Mouse (Mus musculus): ENCODE measurements around the gene Agbl3. TPM values are rescaled to one million over a fixed set of nuclear protein-coding genes. Genes with fewer than 3 reads are reported as not detected.

Gene Agbl3
- polyA plus RNA-seq, 2 experiments from 2014 or later = 2.2 to 3.4 TPM

- ATAC-seq = no peak
Measured at GRCm38 (mm10) chr6:34797887-34798286, 17.7 kb downstream of the Agbl3 start.

DNA sequence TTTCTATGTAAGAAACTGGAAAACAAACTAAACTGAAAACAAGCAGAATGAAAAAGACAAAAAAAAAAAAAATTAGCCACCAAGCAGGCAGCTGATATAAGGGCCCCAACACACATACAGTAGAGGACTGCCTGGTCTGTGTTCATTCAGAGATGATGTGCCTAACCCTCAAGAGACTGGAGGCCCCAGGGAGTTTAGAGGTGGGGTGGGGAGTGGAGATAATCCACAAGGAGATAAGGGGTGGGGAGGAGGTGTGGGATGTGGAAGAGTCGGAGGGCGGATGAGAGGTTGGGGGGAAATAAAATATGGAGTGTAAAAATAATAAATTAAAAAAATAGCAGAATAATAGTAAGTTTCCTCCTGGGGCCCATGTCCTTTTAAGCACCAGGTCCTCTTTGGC lies 25.4 kb downstream of the Agbl3 start:
- ATAC-seq = no peak

DNA sequence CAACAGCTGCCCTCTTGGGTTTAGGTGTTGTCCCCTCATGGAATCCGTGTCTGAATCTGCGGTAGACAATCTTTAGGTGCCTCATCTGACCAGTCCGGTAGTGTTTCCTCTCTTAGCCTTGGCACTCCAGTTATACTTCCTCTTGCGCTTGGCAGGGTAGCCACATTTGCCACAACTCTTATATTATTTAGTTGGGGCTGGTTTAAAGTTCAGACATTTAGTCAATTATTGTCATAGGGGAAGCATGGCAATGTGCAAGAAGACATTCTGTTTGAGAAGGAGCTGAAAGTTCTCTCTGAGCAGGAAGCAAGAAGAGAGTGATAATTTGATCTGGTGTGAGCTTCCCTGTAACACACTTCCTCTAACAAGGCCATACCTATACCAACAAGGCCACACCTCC lies 30.4 kb downstream of the Agbl3 start:
- no peak for ATAC-seq

DNA sequence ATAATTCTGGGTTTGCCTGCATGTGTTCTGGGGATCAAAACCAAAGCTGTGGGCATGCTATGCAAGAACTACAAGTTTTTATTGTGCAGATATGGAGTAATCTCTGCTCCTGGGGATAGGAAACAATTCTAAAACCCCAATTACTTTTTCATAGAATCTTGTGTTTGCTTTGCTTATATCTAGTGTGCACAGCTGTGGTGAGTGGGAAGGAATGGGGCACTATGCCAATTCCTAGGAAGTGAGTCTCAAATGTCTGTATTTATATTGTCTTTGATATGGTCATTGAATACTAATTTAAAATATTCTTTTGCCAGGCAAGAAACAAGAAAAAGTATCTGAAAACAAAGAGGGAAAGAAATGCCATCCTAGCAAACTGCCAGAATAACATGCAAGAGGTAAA lies 44.2 kb downstream of the Agbl3 start:
- ATAC-seq = no peak

DNA sequence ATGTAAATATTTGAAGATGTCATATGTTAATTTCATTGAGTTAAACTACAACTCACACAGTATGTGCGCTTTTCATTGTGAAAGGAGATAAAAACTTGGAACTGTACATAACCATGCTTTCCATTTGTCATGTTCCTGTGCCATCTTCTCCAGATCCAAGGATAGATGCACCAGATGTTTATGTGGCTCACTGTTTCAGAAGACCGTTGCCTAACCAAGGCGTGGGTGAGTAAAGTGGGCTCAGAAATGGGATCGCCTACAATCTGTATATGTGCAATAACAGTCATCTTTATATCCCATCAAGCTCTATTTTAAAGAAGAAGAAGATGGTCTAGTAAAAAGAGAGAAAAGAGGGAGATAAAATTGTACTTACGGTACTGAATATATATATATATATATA lies 52.1 kb downstream of the Agbl3 start:
- no peak for ATAC-seq

GRCm38 (mm10) chr6:34861546-34862053 lies 81.4 kb downstream of the Agbl3 start:
- no peak for ATAC-seq

DNA sequence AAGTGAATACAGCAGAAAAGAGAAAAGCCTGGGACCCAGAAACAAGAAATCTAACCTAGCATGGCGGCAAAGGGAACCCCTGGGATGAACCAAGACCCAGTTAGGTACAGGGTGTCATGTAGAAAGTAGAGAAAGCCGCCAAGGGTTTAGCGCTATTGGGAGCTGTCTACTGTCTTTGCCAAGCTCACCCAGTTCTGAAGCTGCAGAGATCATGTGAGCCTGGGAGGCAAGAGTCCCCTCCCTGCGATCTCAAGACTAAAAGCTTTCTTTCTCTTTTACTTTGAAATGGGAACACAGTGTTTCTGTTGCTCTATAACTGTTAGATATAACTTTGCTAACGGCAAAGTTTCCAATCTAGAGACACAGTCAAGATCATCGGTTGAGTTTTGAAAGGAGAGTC lies 82.1 kb downstream of the Agbl3 start:
- ATAC-seq = peak; percentile 69

DNA sequence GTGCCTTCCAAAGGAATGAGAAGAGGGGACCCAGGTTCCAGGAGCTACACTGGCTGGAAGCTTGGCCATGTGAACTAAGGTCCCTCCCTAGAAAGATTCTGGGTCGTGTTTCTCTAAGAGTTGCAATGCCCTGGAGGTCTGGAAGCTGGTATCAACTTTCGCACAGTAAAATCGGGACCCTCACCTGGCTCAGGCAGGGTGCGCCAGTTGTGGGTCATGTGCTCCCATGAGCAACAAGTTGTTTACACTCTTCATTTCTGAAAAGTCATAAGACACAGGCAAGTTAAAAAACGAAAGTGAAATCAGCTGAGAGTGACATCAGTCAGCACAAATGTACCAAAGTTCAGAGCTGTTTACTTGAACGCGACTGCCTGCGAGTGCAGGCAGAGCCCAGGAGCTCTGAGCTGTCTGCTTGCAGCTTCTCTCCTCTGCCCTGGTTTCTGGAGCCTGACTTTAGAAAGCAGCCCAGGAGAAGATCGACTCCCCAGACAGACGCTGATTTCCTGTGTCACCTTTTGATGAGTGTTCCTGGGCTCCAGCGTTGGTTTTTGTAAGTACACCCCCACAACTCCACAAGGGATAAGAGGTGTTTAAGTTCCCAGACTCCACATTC lies 82.7 kb downstream of the Agbl3 start, which contains the start of gene Tmem140:
TSS of gene Tmem140 (plus strand) at position 356 of the 613 bp plus-strand sequence.
- ATAC-seq = peak; percentile 88

GRCm38 (mm10) chr6:34863786-34864514 lies 83.7 kb downstream of the Agbl3 start:
- no peak for ATAC-seq

DNA sequence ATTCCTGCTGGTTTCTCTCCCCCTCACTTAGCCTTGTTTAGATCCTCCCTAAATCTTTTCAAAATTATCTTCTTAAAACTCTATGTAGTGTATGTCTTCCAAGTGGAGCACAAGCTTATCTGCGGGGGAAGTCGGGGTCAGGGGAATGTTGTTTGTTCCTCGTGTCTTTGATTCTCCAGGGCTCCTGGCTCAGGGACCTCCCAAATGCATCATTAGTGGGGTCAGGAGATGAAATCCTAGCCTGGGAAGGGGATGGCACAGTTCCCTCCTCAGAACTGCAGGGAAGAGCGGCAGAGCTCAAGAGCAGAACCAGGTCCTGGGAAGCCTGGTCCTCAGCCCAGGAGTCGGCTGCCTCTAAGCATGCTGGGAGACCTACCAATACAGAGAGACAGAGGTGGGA lies 85.0 kb downstream of the Agbl3 start:
- ATAC-seq = no peak

DNA sequence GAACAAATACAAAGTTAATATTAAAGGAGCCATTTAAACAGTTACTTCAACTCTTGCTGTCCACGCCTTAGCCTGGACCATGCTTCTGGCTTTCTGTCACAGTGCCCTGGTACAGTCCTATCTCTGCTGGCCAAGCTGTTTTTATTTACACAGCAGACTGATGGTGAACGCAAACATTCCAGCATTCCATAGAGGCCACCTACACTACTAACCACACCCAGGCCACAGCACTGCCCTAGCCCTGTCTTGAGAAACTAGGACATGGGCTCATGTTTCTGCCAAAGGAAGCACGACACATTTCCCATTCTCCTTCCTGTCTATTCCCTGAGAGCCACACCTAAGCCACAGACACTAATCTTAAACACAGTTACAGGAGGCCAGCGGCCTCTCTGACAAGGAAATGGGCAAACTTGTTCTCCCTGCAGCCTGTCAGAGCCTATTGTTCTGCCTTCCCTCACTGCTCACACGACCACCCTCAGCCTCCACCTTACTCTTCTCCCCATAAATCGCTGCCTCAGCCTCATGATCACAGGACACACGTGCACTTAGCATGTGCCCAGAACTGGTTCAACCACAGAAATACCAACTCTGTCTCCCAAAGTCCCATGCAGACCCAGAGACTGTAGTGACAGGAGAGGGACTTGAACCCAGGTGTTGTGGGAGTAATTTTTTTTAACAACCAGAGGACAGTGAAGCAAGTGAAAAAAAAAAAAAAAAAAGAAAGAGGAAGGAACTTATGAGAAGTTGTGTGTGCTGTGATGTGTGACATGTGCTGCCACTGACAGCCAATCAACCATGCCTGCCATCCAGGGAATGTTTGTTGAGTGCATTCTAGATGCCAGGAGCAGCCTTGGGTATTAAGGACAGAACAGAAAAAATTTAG lies 85.7 kb downstream of the Agbl3 start:
- ATAC-seq = no peak

- ATAC-seq = no peak
Measured at GRCm38 (mm10) chr6:34866786-34867185, 86.6 kb downstream of the Agbl3 start.

GRCm38 (mm10) chr6:34867301-34867994 lies 87.2 kb downstream of the Agbl3 start:
- ATAC-seq = no peak

DNA sequence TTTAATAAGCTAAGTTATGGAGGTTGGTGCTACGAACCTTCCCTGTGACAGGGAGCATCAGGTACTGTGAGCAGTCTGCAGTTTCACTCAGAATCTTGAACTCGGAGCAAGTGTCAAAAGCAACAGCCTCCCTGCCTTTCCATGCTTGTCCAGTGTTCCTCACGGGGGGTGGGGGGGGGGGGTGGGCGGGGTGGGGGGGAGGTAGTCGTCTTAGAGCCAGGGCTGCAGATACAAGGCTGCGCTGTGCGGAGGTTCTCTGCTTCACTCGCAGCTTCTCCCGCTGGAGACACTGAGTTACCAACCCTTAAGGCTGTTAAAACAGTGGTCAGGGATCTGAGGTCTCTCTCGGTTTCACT lies 87.7 kb downstream of the Agbl3 start:
- ATAC-seq = no peak

DNA sequence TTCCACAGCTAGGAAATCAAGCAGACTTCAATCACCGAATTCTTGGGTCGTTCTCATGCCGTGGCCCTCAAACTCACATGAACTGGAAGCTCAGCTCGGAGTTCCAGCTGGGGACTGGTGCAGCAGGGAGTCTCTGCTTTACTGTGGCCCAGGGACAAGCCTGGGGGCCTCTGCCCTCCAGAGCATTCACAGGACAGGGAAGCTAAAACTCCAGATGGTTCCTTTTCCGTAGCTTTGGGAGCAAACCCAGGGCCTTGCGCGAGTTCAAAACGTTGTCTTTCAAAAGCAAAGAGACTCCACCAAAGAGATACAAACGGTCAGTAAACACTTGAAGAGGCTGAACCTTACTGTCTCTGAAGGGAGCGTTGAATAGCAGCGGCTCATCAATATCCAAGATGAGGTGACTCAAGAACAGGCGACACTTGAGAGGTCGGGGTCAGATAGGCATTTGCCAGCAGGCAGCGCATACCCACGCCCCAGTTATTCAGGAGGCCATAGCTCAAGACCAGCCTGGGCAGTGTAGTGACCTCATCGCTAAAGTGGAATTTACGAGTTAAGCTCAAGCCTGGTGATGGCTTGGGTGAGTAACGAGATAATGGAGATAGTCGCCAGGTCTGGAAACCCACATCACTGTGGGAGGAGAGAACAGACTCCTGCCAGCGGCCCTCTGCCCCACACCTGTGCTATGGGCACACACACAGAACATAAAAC lies 88.4 kb downstream of the Agbl3 start:
- ATAC-seq = peak; percentile 3

DNA sequence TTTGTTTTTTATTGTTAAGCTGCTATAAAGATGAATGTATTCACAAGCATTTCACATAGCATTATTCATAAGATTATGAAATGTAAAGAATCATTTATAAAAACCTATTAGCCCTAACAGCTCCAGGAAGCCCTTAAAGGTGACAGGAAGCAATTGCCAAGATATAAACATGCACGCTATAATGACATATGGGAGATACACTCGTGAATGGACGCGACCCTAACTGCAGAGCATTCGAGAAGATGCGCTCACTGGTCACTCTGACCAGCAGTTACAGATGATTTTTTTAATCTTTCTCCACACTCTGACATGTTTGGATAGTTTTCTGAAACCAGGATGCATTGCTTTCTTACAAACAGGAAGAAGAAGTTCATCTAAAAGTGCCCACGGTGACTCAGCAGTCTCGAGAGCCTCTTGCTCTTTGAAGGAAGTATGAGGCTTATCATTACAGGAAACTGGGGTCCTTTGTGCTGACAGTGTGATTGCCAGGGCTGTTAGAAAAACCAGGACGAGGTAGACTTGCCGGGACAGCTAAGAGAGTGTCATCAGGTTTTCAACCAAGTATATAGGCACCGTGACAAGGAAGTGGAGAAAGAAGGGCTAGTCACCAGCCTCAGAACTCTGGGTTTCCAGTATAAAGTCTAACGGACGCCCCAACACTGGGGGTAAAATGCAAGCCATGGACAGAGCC lies 89.1 kb downstream of the Agbl3 start:
- peak; percentile 91 for ATAC-seq

GRCm38 (mm10) chr6:34870136-34870535 lies 89.9 kb downstream of the Agbl3 start:
- no peak for ATAC-seq

DNA sequence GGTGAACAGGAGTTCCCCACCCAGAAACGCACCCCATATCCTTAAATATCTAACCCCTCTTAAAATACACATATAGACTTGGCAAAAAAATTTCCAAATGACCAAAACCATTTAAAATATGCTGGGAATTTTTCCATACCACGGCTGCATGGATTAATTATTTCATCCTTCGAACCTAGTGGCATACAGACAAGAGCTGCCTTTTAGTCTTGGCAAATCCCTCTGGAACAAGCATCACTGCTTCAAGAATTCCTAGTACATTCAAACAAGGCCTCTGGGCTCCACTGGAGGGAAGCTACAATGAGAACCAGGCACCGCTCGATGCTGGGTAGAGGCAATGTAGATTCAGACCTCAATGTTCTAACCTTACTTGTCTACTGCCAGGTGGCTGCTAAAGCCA lies 90.5 kb downstream of the Agbl3 start:
- no peak for ATAC-seq

GRCm38 (mm10) chr6:34871929-34872328 lies 91.7 kb downstream of the Agbl3 start:
- ATAC-seq = no peak

GRCm38 (mm10) chr6:34872871-34873270 lies 92.6 kb downstream of the Agbl3 start:
- no peak for ATAC-seq
